Mouse (Mus musculus): ENCODE measurements around the gene Nt5dc2.

Nt5dc2 gene

DNA sequence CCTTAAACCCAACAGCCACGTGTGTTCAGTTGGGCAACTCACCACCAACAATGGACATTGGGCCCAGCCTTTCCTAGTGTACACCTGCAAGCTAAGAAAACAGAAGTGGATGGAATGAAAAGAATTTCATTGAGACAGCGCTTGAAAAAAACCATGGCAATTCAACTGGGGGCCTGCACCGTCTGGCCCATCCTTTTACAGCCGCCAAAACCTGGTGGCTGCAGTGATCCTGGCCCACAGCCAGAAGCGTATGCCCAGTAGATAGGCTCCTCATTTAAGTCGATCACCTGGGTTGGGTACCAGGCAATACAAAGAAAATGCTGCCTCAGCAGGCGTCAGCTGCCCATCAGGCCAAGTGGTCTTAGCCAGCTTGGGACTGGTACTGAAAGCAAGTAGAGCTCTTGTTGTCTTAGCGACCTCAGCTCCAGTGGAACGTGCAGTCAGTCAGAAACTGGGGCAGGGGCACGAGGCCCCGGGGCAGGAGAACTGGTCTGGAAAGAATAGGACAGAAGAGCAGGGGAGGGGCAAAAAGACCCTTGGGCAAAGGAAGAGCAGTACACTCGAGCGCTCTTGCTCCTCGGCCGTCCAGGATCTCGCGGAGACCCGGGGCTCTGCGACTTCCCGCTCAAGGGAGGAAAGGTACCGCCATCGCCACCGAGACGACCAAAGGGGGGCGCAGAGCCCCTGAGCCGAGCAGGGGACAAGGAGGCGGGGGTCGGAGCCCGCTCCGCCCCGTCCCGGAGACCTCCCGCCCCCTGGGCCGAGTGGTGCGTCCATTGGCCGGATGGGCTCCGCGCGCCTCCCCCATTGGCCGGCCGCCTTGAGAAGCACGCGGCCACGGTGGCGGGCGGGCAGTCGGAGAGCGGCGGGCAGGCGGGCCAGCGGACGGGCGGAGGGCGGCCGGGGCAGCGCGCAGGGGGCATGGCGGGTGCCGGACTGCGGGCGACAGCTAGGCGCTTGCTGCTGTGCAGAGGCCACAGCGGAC is at the start of gene Nt5dc2:
TSS of gene Nt5dc2 (plus strand) at position 818 of the 985 bp plus-strand sequence.
- DNase-seq (ENCODE audit: low spot score) = peak; percentile 74

GRCm38 (mm10) chr14:31081147-31081546 is 49.7 kb upstream of the Nt5dc2 start:
- DNase-seq (ENCODE audit: low spot score) = no peak

- no peak for DNase-seq (ENCODE audit: low spot score)
Measured at GRCm38 (mm10) chr14:31087433-31087832, 43.4 kb upstream of the Nt5dc2 start.

DNA sequence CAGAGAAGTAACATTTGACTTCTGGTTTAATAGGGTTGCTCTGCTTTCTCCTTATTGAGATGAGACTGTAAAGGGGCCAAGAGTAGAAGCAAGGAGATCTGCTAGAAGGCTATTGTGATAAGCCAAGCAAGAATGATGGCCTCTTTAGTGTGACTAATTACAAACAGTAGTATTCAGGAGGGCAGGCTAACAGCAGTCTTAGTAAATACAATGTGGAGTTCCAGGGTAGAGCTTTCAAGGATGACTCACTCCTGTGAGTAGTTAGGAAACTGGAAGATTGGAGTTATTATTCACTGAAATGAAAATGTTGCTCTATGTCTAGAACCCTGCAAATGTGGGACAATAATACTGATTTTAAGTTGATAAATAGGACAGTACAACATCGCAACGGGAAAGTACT is 42.3 kb upstream of the Nt5dc2 start:
- DNase-seq (ENCODE audit: low spot score) = no peak

DNA sequence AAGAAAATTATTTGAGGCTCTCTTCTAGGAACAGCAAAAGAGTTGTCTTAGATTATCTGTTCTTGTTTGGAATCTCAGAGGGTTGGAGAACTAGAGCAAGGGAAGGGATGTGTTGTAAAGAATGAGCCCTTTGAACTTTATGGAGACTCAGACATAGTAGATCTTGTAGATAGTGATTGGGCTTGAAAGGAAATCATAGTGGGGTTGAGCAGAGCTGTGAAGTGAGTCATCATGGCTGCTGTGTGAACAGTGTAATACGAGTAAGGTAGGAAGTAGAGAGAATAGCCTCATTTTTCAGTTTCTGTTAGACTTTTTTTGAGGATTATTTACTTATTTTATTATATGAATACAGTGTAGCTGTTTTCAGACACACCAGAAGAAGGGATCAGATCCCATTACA is 40.9 kb upstream of the Nt5dc2 start:
- no peak for DNase-seq (ENCODE audit: low spot score)

- no peak for DNase-seq (ENCODE audit: low spot score)
Measured at GRCm38 (mm10) chr14:31105156-31105555, 25.7 kb upstream of the Nt5dc2 start.

GRCm38 (mm10) chr14:31110613-31111012 is 20.2 kb upstream of the Nt5dc2 start:
- no peak for DNase-seq (ENCODE audit: low spot score)

DNA sequence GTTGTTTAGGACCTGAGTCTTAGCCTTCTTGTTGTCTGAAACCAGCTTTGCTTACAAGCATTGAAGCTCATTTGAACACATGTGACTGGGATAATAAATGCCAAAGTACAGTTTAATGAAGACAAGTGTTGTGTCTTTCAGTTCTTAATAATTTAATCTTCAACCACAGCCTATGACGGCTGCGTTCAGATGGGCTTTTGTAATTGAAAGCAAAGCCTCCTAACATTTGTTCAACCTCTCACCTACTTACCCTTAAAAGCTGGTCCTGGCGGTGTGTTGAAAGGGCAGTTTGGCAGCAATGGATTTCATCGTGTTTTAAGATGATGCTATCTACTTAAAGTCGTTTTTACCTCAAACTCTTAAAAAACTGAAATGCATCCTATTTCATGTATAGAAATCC is 18.7 kb upstream of the Nt5dc2 start:
- DNase-seq (ENCODE audit: low spot score) = no peak

GRCm38 (mm10) chr14:31114011-31114410 is 16.8 kb upstream of the Nt5dc2 start:
- no peak for DNase-seq (ENCODE audit: low spot score)

DNA sequence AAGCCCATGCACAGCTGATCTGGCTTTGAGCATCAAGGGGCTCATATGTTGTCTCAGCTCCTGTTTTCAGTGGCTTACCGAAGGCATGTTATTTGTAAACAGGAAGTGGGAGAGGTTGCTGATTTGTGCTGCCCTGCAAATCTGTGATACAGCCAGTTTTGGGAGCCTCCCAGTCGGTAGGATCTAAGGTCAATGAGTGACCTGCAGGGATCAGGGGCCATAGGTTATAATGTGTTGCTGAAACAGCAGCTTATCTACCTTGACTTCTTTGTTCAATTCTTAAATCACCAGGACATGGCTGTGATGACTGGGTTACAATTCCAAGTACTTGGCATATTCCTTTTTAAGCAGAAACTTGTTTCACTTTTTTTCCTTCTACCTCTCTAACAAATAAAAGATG is 15.3 kb upstream of the Nt5dc2 start:
- DNase-seq (ENCODE audit: low spot score) = no peak

- DNase-seq (ENCODE audit: low spot score) = no peak
Measured at GRCm38 (mm10) chr14:31125106-31126075, 5.5 kb upstream of the Nt5dc2 start.

GRCm38 (mm10) chr14:31126826-31127225 is 4.0 kb upstream of the Nt5dc2 start:
- no peak for DNase-seq (ENCODE audit: low spot score)

- DNase-seq (ENCODE audit: low spot score) = no peak
Measured at GRCm38 (mm10) chr14:31128101-31128825, 2.6 kb upstream of the Nt5dc2 start.

- DNase-seq (ENCODE audit: low spot score) = peak; percentile 98
Measured at GRCm38 (mm10) chr14:31128826-31129219, 2.0 kb upstream of the Nt5dc2 start, which contains the start of gene Smim4. Gene Smim4, minus strand, starts transcription at chr14:31128956.

GRCm38 (mm10) chr14:31129326-31130235 is 1.3 kb upstream of the Nt5dc2 start:
- DNase-seq (ENCODE audit: low spot score) = no peak

GRCm38 (mm10) chr14:31131272-31131821 is 494 bp downstream of the Nt5dc2 start:
- DNase-seq (ENCODE audit: low spot score) = no peak

DNA sequence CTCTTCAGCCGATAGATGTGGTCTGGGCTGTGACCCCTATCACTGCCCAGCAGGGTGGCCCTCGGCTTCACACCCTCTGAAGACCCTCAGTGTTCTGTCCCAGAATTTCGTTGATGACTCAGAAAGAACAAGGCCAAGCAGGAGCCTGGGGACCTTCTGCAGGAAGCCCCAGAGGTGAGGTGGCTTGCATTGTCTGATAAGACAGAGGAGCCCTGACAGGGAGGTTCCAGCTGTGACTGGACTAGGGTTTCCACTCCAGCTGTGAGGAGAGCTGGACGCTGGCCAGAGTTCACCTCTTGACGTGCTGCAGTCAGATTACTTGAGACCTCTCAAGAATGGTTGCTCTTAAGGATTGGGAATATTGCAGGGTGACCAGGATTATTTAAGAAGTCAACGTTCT is 1.2 kb downstream of the Nt5dc2 start:
- no peak for DNase-seq (ENCODE audit: low spot score)

GRCm38 (mm10) chr14:31132491-31132975 is 1.7 kb downstream of the Nt5dc2 start:
- DNase-seq (ENCODE audit: low spot score) = no peak

DNA sequence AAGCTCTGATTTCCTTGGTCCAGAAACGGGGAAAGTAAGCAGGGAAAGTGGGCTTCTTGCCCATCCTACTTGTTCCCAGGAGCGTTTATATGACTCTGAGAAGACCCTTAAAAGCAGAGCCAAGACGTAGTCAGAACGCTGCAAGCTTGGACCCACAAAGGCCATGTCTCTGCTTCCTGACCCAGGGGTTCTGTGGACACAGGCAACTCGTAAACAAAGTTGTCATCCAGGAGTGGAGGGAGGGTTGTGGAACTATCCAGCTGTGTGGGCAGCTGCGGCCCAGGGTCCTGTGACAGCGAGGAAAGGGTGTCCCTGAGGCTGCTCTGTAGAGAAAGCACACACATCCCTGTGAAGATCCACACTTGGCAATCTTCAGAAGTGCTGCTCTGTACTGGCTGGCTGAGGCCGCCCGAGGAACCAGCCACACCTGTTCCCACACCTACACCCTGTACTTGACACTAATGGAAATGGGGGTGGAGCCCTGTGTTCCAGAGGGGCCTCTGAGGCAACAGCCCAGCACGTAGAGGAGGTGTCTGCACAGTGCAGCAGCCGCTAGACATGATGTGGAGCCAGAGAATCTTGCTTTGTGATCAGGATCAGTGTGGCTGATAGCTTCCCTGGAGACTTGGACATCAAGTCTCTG is 2.3 kb downstream of the Nt5dc2 start:
- no peak for DNase-seq (ENCODE audit: low spot score)

Measured in layer of hippocampus, adult 11-12 months (tissue).